Mouse (Mus musculus): Measurements from ENCODE around the gene Magt1. TPM values are rescaled to one million over a fixed set of nuclear protein-coding genes. Genes with fewer than 3 reads are reported as not detected.
"Not testable (repeated sequence)": the region's sequence is repeated elsewhere in the genome, so short reads cannot be mapped to it uniquely, and the experiment has no call there.

The Magt1 gene
- total RNA-seq, 2 experiments from 2014 or later, result 48.0 to 53.4 TPM

DNA sequence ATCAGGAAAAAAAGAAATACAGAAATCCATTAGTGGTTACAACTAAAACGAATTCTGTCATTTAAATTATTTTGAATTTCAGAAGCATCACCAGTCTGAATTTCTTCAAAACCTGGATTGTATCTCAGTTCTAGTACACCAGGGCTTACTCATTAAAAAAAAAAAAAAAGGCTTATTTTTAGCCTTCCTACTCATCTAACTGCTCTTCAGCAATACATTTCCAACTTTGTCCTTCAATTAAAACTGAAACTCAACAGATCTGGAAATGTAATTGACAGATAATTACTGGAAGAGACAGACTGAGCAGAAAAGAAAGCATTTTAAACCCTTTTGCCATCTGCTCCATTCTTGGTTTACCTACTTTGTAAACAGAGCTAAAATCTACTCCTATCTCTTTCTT is 10.1 kb downstream of the Magt1 start:
- no peak for DNase-seq (ENCODE audit: low spot score)
- intact Hi-C loops (cut with DNase I), result no loop called here

DNA sequence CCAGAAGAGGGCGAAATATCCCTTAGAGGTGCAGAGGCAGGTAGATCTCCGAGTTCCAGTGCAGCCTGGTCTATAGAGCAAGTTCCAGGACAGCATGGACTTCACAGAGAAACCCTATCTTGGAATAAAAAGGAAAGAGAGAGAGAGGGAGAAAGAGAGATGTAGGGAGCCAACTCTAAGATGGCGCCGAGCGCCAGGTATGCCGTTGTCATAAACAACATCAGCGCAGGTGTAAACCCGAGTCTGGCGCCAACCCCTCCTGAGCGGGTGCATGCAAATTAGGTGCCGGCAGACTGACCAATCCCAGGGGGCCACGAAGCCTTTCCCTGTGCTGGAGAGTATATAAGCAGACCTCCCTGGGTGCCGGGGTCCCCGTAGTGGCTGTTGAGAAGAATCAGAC is 54.6 kb downstream of the Magt1 start:
- DNase-seq (ENCODE audit: low spot score); intact Hi-C loops (cut with DNase I): not testable (repeated sequence)

DNA sequence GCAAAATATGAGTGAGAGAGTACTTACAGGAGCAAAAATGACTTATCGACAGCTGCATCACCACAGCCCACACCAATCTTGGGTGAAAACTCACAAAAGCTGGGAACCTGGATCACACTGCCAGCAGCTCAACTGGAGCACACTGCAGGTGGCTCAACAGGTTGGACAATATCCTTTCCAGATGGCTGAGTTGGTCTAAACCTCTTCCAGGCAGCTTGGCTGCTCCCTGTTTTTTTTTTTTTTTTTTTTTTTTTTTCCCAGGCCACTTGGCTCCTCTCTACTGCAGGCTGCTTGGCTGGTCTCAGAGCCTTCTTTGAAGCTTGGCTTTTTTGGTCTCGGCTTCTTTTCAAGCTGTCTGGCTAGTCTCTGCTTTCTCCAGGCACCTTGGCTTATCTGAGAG is 57.7 kb downstream of the Magt1 start:
- intact Hi-C loops (cut with DNase I), result no loop called here
- no peak for DNase-seq (ENCODE audit: low spot score)

DNA sequence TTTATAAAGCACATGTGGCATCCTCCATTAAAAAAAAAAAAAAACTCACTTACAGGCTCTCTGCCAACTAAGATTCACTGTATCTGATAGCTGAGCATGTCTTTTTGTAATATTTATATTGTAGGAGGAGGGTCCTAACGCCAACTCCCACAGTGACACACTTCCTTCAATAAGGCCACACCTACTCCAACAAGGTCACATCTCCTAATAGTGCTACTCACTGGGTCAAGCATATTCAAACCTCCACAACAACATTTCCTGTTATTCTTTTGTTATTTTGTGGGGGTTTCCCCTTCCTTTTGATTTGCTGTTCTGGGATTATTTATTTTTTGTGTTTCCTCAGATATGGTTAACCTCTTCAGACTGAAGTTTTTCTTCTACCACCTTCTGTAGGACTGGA is 65.3 kb downstream of the Magt1 start:
- intact Hi-C loops (cut with DNase I), result no loop called here

DNA sequence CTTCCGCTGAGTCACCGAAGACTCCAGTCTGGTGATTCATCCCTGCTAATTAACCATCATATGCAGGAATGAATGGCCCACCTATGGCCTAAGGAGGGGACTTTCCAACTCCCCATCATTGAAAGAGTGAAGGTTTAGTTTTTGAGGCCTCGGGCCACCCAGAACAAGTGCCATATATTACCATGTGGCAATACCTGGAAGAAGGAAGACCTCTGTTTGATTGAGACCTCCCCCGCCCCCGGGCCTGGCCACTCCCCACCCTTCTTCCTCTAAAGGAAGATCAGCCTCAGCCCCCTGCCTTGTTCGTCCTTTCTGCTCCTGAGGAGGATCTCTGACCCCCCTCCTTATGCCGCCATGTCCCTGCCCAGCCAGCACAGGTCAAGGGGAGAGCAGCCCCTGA is 72.5 kb downstream of the Magt1 start:
- intact Hi-C loops (cut with DNase I), result no loop called here
- DNase-seq (ENCODE audit: low spot score), result no peak

More for the DNA sequence above, 65.3 kb downstream of the Magt1 start:
- DNase-seq (ENCODE audit: low spot score), result no peak

DNA sequence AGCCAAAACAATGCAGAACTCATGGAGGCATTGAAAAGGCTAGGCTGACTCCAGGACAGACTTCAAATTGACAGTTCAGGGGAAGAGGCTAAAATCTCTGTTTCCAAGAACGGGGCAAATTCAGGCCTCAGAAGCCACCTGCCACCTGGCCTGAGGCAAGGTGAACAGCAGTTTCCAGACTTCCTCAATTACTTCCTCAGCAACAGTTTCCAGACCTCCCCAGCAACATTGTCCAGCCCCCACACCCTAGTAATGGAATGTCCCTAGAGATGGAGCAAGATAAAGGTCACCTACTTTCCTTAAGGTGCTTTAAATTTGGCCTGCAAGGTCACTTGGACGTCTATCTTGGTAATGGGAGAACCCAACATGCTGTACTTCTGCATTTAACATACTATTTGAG is 74.0 kb downstream of the Magt1 start:
- DNase-seq (ENCODE audit: low spot score), result no peak
- intact Hi-C loops (cut with DNase I), result no loop called here

DNA sequence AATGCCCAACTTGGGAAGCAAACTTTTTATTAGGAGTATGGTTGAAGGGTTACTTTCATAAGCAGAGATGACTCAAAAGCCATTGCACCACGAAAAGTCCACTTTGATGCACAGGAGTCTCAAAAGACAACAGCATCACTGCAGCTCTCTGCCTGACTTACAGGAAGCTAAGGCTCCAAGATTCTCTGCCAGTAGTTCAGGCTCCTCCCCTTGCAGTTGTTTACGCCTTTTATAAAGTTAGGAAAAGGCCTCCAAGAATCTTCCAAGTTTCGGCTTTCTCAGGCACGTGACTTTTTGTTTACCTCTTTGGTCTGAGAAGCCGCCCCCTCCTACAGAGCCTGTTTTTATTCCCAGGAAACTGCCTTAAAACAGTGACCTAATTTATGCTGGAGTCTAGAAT is 77.4 kb downstream of the Magt1 start:
- no peak for DNase-seq (ENCODE audit: low spot score)
- intact Hi-C loops (cut with DNase I), result no loop called here

DNA sequence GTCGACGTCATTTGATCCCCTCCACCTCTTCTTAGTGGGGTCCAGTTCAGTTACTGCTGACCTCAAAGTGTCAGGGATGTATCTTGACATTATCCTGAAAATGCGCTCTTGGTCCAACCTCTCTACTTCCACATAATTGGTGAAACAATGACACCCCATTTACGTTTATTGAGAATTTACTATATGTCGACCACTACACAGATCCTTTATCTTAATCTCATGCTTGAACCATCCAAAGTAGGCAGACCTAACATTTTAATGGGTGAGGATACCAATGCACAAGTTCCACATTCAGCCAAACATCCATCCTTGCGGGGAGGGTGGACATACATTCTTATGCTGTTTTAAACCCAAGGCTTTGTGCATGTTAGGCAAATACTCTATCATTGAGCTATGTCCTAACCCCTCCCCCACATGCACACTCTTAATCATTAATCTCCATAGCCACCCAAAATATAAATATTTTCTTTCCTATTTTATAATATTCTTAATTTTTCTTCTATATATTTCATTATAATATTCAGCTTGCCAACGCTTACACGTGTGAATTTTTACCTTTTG is 82.1 kb downstream of the Magt1 start:
- DNase-seq (ENCODE audit: low spot score), result no peak
- intact Hi-C loops (cut with DNase I), result loop anchor here (5.0 kb wide), 1 partner anchor 83 kb away; the partner anchor contains the start of gene Magt1

DNA sequence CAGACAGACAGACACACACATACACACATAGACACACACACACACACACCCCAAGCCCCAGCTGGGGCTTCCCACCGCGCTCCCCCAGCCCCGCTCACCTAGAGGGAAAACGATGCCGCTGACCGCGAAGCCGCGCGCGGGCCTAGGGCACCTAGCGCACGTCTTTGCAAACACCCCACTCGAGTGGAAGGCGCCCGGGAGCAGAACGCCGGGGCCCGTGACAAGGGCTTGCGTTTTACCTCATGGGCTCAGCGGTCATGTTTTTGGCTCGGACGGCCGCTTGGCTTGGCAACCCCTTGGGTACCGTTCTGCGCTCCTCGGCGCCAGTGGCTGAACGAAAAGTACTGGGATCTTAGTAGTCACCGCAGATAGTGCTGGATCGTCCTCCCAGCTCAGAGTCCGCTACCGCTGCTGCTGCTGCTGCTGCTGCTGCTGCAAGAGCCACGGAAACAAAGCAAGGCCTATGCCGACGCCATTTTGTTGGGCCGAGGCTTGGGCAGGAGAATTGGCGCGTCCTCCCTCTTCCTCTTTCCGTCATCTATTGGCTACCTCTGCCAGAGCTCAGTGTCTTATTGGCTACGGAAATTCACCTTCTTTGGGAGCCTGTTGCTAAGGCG is 82.7 kb downstream of the Magt1 start, which contains the start of gene Atrx:
Gene Atrx (minus strand): TSS at position 543 of the 617 bp plus-strand sequence.
- intact Hi-C loops (cut with DNase I), result loop anchor here (5.0 kb wide), 1 partner anchor 83 kb away; the partner anchor contains the start of gene Magt1
- DNase-seq (ENCODE audit: low spot score), result peak; percentile 51

DNA sequence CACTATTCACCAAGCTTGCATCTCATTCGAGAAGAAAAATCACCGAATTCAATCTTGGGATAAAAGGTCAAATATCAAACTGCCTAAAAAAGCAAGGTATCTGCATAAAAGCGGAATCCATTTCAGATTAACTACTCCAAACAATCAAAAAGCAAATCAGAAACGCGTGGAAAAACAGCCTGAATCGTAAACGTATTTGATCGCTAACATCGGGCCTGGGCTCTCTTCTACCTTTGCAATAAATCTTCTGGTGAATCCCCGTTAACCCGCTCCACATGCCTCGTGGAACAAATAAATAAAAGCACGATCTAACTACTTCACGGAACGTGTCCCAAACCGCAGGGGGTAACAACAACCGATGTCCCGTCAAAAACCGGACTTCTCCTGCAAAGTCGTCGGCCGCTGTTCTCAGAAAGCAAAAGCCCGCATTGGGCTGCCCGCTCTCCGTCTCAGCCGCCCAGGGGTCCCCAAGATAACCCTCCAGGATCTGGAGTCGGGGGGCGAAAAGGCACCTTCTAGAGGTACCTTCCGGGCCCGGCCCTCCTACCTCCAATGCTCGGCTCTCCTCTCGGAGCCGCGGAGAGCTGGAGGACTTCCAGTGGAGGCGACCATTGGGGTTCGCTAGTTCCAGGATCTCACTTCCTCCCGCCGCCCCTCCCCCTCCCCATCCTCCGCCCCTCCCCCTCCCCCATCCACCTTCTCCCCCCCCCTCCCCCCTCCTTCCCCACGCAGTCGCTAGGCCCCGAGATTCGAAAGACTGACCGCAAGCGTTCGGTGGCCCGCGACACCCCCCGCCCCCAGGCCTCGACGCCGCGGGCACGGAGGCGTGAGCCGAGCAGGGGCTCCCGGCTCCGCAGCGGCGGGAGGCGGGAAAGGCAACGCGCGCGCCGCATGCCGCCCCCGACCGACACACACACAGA is 83.5 kb downstream of the Magt1 start:
- intact Hi-C loops (cut with DNase I), result loop anchor here (5.0 kb wide), 1 partner anchor 84 kb away; the partner anchor contains the start of gene Magt1
- no peak for DNase-seq (ENCODE audit: low spot score)

DNA sequence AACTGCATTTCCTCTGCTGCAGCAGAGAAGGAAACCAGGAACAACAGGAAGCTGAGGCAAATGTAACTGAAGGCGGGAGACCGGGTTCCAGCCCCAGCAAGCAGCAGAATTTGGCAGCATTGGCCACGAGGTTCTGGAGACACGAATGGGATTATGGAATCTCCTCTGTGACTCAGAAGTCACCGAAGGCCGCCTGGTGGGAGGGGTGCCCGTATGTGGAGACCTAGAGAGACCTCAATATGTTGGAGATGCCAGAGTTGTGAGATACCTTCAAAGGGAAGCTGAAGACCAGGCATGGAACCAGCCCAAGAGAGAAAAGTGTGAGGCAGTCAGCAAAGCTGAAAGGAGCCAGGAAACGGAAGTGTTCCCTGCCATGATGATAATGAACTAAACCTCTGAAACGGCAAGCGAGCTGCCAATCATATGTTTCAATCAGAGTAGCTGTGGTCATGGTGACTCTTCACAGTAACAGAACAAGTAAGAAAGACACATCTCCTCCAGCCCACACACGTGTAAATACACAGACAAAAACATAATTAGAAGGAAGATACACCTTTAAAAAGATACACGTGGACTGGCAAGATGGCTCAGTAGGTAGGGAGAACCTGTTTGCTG is 85.5 kb downstream of the Magt1 start:
- DNase-seq (ENCODE audit: low spot score), result no peak
- intact Hi-C loops (cut with DNase I), result loop anchor here (5.0 kb wide), 1 partner anchor 86 kb away; the partner anchor contains the start of gene Magt1

DNA sequence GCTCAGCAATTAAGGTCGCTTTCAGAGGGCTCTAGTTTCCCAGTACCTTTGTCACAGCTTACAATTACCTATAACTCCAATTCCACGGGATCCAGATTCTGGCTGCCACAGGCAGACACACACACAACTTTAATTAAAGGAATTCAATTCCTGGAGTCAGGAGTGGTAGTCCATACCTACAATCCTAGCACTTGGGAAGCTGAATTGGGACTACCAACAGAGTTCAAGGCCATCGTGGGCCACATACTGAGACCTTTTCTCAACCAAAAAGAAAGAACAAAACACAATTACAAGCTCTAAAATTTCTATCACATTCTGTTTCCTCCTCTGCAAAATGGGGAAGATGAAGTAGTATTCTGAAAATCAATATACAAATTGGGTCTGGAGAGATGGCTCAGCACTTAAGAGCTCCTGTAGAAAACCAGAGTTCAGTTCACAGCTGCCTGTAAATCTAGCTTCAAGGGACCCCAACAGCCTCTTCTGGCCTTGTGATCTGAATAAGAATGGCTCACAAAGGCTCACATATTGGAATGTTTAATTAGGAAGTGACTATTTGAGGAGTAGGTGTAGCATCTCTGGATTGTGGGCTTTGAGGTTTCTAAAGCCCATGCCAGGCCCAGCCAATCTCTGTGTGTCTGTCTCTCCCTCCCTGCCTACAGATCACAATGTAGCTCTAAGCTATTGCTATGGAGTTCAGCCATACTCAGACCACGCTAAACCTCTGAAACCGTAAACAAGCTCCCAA is 87.2 kb downstream of the Magt1 start:
- DNase-seq (ENCODE audit: low spot score), result no peak
- intact Hi-C loops (cut with DNase I), result loop anchor here (5.0 kb wide), 1 partner anchor 88 kb away; the partner anchor contains the start of gene Magt1

DNA sequence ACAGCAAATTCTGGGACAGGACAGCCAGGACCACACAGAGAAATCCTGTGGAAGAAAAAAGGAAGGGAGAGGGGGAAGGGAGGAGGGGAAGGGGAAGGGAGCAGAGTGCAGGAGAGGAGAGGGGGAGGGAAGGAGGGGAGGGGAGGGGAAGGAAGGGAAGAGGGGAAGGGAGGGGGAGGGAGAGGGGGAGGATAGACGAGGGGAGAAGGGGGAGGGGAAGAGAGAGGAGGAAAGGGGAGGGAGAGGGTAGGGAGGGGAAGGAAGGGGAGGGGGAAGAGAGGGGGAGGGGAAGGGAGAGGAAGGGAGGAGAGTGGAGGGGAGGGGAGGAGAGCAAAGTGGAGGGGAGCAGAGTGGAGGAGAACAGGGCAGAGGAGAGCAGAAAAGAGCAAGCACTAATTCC is 87.8 kb downstream of the Magt1 start:
- no peak for DNase-seq (ENCODE audit: low spot score)
- intact Hi-C loops (cut with DNase I), result no loop called here

DNA sequence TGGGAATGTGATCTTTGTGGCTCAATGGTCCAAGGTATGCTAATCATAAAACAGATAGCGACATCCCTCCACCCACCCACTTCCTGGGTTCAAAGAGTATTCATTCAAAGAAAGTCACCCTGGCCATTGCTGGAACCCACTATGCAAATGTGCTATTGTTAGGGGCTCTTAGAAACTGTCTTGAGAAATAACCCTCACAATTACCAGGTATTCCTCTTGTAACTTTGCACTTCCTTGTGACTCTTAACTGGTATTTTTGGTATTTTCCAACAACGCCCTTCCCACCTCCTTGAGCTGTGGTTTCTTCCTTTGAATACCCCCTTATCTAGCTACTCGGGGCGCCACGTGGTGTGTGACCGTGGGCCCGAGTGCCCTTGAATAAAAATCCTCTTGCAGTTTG is 88.7 kb downstream of the Magt1 start:
- intact Hi-C loops (cut with DNase I); DNase-seq (ENCODE audit: low spot score): not testable (repeated sequence)

DNA sequence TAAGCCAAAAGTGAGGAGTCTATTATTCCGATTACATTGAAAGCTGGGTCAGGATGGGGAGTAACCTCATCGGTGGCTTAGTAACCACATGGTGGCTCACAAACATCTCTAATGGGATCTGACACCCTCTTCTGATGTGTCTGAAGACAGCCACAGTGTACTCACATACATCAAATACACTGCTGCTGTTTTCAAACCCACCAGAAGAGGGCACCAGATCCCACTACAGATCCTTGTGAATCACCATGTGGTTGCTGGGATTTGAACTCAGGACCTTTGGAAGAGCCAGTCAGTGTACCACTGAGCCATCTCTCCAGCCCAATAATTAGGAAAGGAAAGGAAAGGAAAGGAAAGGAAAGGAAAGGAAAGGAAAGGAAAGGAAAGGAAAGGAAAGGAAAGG is 90.3 kb downstream of the Magt1 start:
- intact Hi-C loops (cut with DNase I), result no loop called here
- no peak for DNase-seq (ENCODE audit: low spot score)

Other genes with a start within 250 kb of the Magt1 start
- gene Fgf16, start 247.6 kb downstream of the Magt1 start, total RNA-seq (2021), result 10 to 100 TPM; 12.3 to 18.9 TPM
- gene Atrx, start 82.5 kb downstream of the Magt1 start, total RNA-seq (2021), result 10 to 100 TPM; 63.9 to 73.3 TPM
- 1,000 to 10,000 TPM; 1,708 to 1,778 TPM for gene Cox7b, start 3.8 kb upstream of the Magt1 start, total RNA-seq (2021)
- gene Atp7a, start 15.4 kb upstream of the Magt1 start, total RNA-seq (2021), result 1 to 10 TPM; 7.3 to 7.5 TPM
- 1 to 10 TPM; 1.2 to 1.4 TPM for gene Tlr13, start 131.3 kb upstream of the Magt1 start, total RNA-seq (2021)
- gene Pgk1, start 175.2 kb upstream of the Magt1 start, total RNA-seq (2021), result 100 to 1,000 TPM; 586 to 594 TPM
- gene Taf9b, start 209.3 kb upstream of the Magt1 start, total RNA-seq (2021), result 10 to 100 TPM in 1 of 2 experiments, 1 to 10 TPM in 1; 7.4 to 10.1 TPM
- gene Fnd3c2, start 243.5 kb upstream of the Magt1 start, total RNA-seq (2021), result not detected

Measured in heart, postnatal 25 days (tissue).